Mouse (Mus musculus): ENCODE measurements around the gene Lamb1. TPM values are rescaled to one million over a fixed set of nuclear protein-coding genes. Genes with fewer than 3 reads are reported as not detected.

Gene Lamb1
- polyA plus RNA-seq, 1 experiment from 2014 or later: 92.1 TPM

DNA sequence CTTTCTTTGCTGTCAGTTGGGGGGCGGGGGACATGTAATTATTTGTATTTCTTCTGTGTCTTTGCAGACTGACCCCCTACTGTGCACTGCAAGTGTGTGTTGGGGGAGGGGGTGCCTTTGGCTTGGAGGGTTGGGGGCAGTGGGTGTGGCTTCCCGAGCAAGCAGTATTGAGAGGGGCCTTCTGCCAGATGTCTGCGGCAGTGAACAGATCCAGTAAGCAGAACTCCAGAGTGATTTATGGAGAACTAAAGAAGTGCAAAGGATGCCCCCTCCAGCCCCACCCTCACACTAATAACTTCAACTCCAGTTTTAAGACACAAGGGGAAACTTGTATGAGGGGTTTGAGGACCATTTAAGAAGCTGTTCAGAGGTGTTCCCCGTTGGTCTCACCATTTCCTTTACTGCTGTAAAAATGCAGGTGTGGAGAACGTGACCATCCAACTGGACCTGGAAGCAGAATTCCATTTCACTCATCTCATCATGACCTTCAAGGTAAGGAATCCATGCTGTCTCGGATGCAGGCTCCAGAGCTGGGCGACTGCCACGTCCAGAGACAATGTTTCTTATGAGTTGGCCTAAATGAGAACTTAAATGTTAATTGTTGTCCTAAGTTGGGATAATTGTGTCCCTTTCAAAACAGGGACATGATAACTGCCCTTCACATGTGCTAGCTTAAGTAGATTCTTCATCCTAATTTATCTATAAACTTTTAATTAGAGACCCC is 7.1 kb downstream of the Lamb1 start:
- 0 out of 2 replicates have a peak overlapping the region, but pooled peaks have one; percentile 17 for H3K4me2 ChIP-seq (ENCODE audit: low read depth, low read length)
- 0 out of 2 replicates have a peak, but pooled peaks have one; percentile 8 for ATAC-seq (replicated peaks; ENCODE audit: extremely low read depth, insufficient read depth, low FRiP score)
- H3K4me3 ChIP-seq (ENCODE audit: low read length): no peak overlapping the region
- WGBS: 37% methylated on average over 8 of the region's 8 CpGs
- H3K27ac ChIP-seq (ENCODE audit: low read length): peak overlapping the region; percentile 87
- no peaks in the 10 kb centered on the region for H3K9me3 ChIP-seq (replicated peaks; ENCODE audit: control insufficient read depth, low read length)
- peaks cover 56% of the 10 kb centered on the region for H3K4me1 ChIP-seq (ENCODE audit: control insufficient read depth, insufficient read depth, low read length)
- no peaks in the 10 kb centered on the region for H3K27me3 ChIP-seq (ENCODE audit: control insufficient read depth, insufficient read depth, low read length)
- peak overlapping the region; percentile 0; the same call in 1 of the 2 replicates for H3K9ac ChIP-seq (ENCODE audit: low read length)
- peaks cover 57% of the 10 kb centered on the region for H3K36me3 ChIP-seq (ENCODE audit: control insufficient read depth, insufficient read depth)

DNA sequence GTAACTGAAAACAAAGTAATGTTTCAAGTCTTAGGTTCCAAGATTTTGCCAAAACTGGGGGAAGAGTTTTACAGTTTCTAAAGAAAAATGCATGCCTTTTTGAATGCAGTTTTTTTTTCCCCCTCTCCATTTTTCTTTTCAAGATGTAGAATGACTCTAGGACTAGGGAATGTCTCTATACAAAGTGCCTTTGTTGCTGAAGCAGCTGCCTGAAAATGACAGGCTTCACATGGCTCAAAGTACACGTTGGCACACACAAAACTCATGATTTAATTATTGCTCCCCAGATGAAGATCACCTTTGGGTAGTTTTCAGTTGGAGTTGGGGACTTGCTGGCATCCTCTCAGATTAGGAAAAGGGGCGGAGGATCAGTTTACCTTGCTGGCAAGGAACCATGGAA is 7.8 kb downstream of the Lamb1 start:
- H3K9ac ChIP-seq (ENCODE audit: low read length): no peak overlapping the region
- no peak overlapping the region for H3K4me2 ChIP-seq (ENCODE audit: low read depth, low read length)
- 78% methylated on average over 2 of the region's 2 CpGs for WGBS
- no peaks in the 10 kb centered on the region for H3K9me3 ChIP-seq (replicated peaks; ENCODE audit: control insufficient read depth, low read length)
- H3K4me3 ChIP-seq (ENCODE audit: low read length): no peak overlapping the region
- no peak overlapping the region for H3K27ac ChIP-seq (ENCODE audit: low read length)
- no peaks in the 10 kb centered on the region for H3K27me3 ChIP-seq (ENCODE audit: control insufficient read depth, insufficient read depth, low read length)
- no peak for ATAC-seq (replicated peaks; ENCODE audit: extremely low read depth, insufficient read depth, low FRiP score)
- H3K36me3 ChIP-seq (ENCODE audit: control insufficient read depth, insufficient read depth): peaks cover 61% of the 10 kb centered on the region
- H3K4me1 ChIP-seq (ENCODE audit: control insufficient read depth, insufficient read depth, low read length): peaks cover 52% of the 10 kb centered on the region

DNA sequence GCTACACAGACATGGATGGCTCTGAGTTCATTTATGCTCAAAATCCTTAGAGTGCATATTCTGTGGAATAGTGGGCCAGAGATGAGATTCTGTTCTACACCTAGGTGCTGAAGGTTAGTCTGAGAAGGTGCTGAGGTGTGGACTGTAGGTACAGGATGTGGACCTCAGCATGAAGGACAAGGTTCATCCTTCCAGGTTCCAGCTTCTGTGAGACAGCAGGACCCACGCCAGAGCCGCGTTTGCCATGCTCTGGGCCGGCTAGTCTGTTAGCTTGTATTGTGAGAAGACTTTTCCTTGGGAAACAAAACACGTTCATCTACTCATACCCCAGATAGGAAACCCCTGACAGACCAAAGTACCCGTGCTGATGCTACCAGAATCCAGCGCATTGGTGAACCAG is 8.6 kb downstream of the Lamb1 start:
- H3K4me2 ChIP-seq (ENCODE audit: low read depth, low read length): no peak overlapping the region
- H3K27ac ChIP-seq (ENCODE audit: low read length): no peak overlapping the region
- peaks cover 50% of the 10 kb centered on the region for H3K4me1 ChIP-seq (ENCODE audit: control insufficient read depth, insufficient read depth, low read length)
- peaks cover 65% of the 10 kb centered on the region for H3K36me3 ChIP-seq (ENCODE audit: control insufficient read depth, insufficient read depth)
- WGBS: 93% methylated on average over 7 of the region's 7 CpGs
- H3K4me3 ChIP-seq (ENCODE audit: low read length): no peak overlapping the region
- ATAC-seq (replicated peaks; ENCODE audit: extremely low read depth, insufficient read depth, low FRiP score): no peak
- H3K9me3 ChIP-seq (replicated peaks; ENCODE audit: control insufficient read depth, low read length): no peaks in the 10 kb centered on the region
- H3K27me3 ChIP-seq (ENCODE audit: control insufficient read depth, insufficient read depth, low read length): no peaks in the 10 kb centered on the region
- H3K9ac ChIP-seq (ENCODE audit: low read length): no peak overlapping the region

DNA sequence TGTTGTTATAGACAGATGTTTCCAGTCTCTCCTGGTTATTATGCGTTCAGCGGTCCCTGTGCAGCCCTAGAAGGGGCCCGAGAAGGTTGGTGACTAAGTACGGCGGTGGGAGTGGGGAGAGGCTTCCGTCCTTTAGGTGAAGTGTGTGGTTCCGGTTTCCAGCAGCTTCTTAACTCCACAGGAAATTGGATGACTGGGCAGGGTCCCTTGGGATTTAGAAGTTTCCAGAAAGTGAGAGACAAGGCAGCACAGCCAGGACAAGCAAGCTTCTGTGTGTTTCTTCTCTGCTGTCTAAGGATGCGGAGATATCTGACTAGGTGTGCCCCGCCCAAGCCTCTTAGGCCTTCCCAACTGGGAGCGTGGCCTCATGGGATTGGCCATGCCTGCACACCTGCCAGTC is 10.4 kb downstream of the Lamb1 start:
- H3K9ac ChIP-seq (ENCODE audit: low read length): no peak overlapping the region
- ATAC-seq (replicated peaks; ENCODE audit: extremely low read depth, insufficient read depth, low FRiP score): no peak
- H3K4me1 ChIP-seq (ENCODE audit: control insufficient read depth, insufficient read depth, low read length): peaks cover 45% of the 10 kb centered on the region
- peak overlapping the region; percentile 67 for H3K27ac ChIP-seq (ENCODE audit: low read length)
- H3K4me2 ChIP-seq (ENCODE audit: low read depth, low read length): no peak overlapping the region
- no peaks in the 10 kb centered on the region for H3K9me3 ChIP-seq (replicated peaks; ENCODE audit: control insufficient read depth, low read length)
- H3K4me3 ChIP-seq (ENCODE audit: low read length): no peak overlapping the region
- no peaks in the 10 kb centered on the region for H3K27me3 ChIP-seq (ENCODE audit: control insufficient read depth, insufficient read depth, low read length)
- 69% methylated on average over 10 of the region's 10 CpGs for WGBS
- H3K36me3 ChIP-seq (ENCODE audit: control insufficient read depth, insufficient read depth): peaks cover 68% of the 10 kb centered on the region

DNA sequence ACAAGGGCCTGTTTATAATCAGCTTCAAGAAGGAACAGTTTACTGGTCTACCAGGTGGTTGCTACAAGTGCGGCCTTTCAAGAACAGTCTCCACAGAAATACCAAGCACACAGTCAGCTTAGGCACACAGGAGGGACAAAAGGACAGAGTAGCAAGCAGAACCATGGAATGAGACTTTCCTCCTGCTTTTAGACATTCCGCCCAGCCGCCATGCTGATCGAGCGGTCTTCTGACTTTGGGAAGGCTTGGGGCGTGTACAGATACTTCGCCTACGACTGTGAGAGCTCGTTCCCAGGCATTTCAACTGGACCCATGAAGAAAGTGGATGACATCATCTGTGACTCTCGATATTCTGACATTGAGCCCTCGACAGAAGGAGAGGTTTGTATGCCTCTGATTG is 13.2 kb downstream of the Lamb1 start:
- Histone ChIP-seq H3K36me3 (ENCODE audit: control insufficient read depth, insufficient read depth) (peaks cover 64% of the 10 kb centered on the region), H3K27me3 (ENCODE audit: control insufficient read depth, insufficient read depth, low read length) (no peaks in the 10 kb centered on the region), H3K4me3 (ENCODE audit: low read length) (no peak overlapping the region), H3K4me2 (ENCODE audit: low read depth, low read length) (no peak overlapping the region), H3K9me3 (replicated peaks; ENCODE audit: control insufficient read depth, low read length) (no peaks in the 10 kb centered on the region), H3K4me1 (ENCODE audit: control insufficient read depth, insufficient read depth, low read length) (peaks cover 34% of the 10 kb centered on the region), H3K9ac (ENCODE audit: low read length) (no peak overlapping the region), H3K27ac (ENCODE audit: low read length) (peak overlapping the region; percentile 20; the same call in 1 of the 2 replicates)
- WGBS: 73% methylated on average over 11 of the region's 11 CpGs
- ATAC-seq (replicated peaks; ENCODE audit: extremely low read depth, insufficient read depth, low FRiP score): no peak

DNA sequence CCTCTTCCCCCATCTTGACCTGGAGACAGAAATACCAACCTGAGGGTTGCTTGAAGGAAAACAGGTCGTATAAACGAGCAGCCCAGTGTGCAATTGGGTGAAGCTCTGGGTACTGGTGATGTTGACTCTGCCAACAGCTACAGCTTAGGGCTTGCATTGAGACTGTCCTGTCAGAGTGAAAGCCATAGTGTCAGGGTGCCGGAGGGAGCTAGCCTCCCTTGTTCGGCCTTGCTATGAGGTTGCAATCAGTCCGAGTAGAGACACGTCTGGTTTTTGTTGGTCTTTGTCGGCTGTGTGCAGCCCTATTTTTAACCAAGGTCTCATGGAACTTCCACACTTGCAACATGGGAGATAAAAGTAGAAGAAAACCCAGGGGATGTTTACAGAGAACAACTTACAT is 15.3 kb downstream of the Lamb1 start:
- peak overlapping the region; percentile 33; the same call in 1 of the 2 replicates for H3K4me2 ChIP-seq (ENCODE audit: low read depth, low read length)
- no peak for ATAC-seq (replicated peaks; ENCODE audit: extremely low read depth, insufficient read depth, low FRiP score)

DNA sequence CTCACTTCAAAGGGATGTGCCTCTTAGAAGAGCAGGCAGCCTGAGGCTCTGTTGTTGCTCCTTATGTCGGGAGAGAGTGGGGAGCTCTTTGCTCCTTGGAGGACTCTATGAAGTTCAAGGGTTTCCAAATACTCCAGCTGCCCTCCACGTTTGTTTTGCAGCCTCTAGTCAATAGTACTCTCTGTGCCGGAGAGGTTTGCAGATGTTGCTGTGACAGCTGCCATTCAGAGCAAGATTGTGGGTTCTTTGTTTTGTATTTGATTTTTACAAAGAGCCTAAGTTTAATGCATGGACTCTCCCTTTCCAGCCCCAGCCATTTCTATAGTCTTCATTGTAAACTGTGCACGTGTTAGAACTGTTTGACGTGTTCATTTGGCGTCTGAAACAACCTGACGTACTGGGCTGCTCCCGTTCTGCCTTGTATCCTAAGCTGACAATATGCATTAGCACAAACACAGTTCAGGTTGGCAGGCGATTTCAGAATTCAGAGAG is 16.1 kb downstream of the Lamb1 start:
- Histone ChIP-seq H3K9me3 (replicated peaks; ENCODE audit: control insufficient read depth, low read length) (no peaks in the 10 kb centered on the region), H3K27me3 (ENCODE audit: control insufficient read depth, insufficient read depth, low read length) (no peaks in the 10 kb centered on the region), H3K27ac (ENCODE audit: low read length) (peak overlapping the region; percentile 89), H3K36me3 (ENCODE audit: control insufficient read depth, insufficient read depth) (peaks cover 65% of the 10 kb centered on the region), H3K4me2 (ENCODE audit: low read depth, low read length) (no peak overlapping the region), H3K9ac (ENCODE audit: low read length) (peak overlapping the region; percentile 25; the same call in 1 of the 2 replicates), H3K4me3 (ENCODE audit: low read length) (no peak overlapping the region), H3K4me1 (ENCODE audit: control insufficient read depth, insufficient read depth, low read length) (peaks cover 27% of the 10 kb centered on the region)
- 72% methylated on average over 9 of the region's 9 CpGs for WGBS
- ATAC-seq (replicated peaks; ENCODE audit: extremely low read depth, insufficient read depth, low FRiP score): no peak

More for the DNA sequence above, 15.3 kb downstream of the Lamb1 start:
- Histone ChIP-seq H3K9ac (ENCODE audit: low read length) (peak overlapping the region; percentile 25; the same call in 1 of the 2 replicates), H3K27ac (ENCODE audit: low read length) (peak overlapping the region; percentile 89), H3K27me3 (ENCODE audit: control insufficient read depth, insufficient read depth, low read length) (no peaks in the 10 kb centered on the region), H3K36me3 (ENCODE audit: control insufficient read depth, insufficient read depth) (peaks cover 64% of the 10 kb centered on the region), H3K9me3 (replicated peaks; ENCODE audit: control insufficient read depth, low read length) (no peaks in the 10 kb centered on the region), H3K4me3 (ENCODE audit: low read length) (no peak overlapping the region), H3K4me1 (ENCODE audit: control insufficient read depth, insufficient read depth, low read length) (peaks cover 32% of the 10 kb centered on the region)
- WGBS: 40% methylated on average over 7 of the region's 7 CpGs

DNA sequence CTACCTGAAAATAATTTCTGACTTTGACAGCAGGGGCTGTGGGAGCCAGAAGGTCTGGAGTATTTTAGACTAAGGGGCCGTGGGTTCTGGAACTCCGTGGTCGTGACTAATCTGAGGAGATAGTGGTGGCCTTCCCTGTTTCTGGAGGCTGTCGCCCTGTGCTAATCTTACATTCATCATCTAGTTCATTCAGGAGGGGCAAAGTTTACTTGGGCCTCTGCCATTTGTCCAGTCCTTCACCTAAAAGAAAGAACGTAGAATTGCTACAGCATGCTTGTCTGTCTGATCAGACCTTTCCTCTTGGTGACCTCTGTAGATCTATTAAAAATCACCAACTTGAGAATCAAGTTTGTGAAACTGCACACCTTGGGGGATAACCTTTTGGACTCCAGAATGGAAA is 17.2 kb downstream of the Lamb1 start:
- H3K4me3 ChIP-seq (ENCODE audit: low read length): no peak overlapping the region
- H3K4me2 ChIP-seq (ENCODE audit: low read depth, low read length): no peak overlapping the region
- no peak overlapping the region for H3K27ac ChIP-seq (ENCODE audit: low read length)
- ATAC-seq (replicated peaks; ENCODE audit: extremely low read depth, insufficient read depth, low FRiP score): no peak
- no peak overlapping the region for H3K9ac ChIP-seq (ENCODE audit: low read length)
- H3K9me3 ChIP-seq (replicated peaks; ENCODE audit: control insufficient read depth, low read length): no peaks in the 10 kb centered on the region
- H3K27me3 ChIP-seq (ENCODE audit: control insufficient read depth, insufficient read depth, low read length): no peaks in the 10 kb centered on the region
- WGBS: 51% methylated on average over 5 of the region's 5 CpGs
- H3K4me1 ChIP-seq (ENCODE audit: control insufficient read depth, insufficient read depth, low read length): peaks cover 27% of the 10 kb centered on the region
- peaks cover 65% of the 10 kb centered on the region for H3K36me3 ChIP-seq (ENCODE audit: control insufficient read depth, insufficient read depth)

DNA sequence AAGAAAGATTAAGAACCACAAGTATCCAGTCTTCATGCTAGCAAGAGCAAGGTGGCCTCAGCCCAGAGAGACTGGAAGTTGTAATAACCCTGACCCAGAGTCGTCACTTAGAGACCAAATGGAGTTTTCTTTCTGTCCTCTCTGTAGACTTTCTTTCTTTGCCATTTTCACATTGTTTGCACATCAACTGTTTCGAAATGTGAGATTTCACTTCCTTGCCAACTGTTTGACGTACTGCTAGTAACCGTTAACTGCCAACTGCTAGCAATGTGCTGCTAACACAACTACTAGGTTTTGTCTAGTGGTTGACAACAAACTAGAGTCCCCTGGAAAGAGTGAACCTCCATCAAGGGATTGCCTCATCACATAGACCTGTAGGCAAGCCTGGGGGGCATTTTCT is 18.1 kb downstream of the Lamb1 start:
- Histone ChIP-seq H3K36me3 (ENCODE audit: control insufficient read depth, insufficient read depth) (peaks cover 68% of the 10 kb centered on the region), H3K27ac (ENCODE audit: low read length) (no peak overlapping the region), H3K27me3 (ENCODE audit: control insufficient read depth, insufficient read depth, low read length) (no peaks in the 10 kb centered on the region), H3K4me3 (ENCODE audit: low read length) (no peak overlapping the region), H3K9me3 (replicated peaks; ENCODE audit: control insufficient read depth, low read length) (no peaks in the 10 kb centered on the region), H3K9ac (ENCODE audit: low read length) (no peak overlapping the region), H3K4me2 (ENCODE audit: low read depth, low read length) (no peak overlapping the region), H3K4me1 (ENCODE audit: control insufficient read depth, insufficient read depth, low read length) (peaks cover 24% of the 10 kb centered on the region)
- WGBS: 77% methylated on average over 4 of the region's 4 CpGs
- no peak for ATAC-seq (replicated peaks; ENCODE audit: extremely low read depth, insufficient read depth, low FRiP score)
